Mouse (Mus musculus) stomach, embryonic 14.5 days (tissue): ENCODE data around the gene Sertad1. TPM values are rescaled to one million over a fixed set of nuclear protein-coding genes. Genes with fewer than 3 reads are reported as not detected.

Source experiments
- ATAC-seq: fragments of 200-750 bp; cut with Nextera tagmentation; 2 replicates; pipeline ENCODE4 v1.8.0; 2017; ENCODE audit warnings: low read depth, moderate TSS enrichment; ENCODE audit not compliant: insufficient number of reproducible peaks, insufficient read depth, low FRiP score
- H3K27ac ChIP-seq: fragments of 300-500 bp; sonication (generic); 2 replicates; pipeline ENCODE4 v1.5.1; 2014; ENCODE audit warnings: mild to moderate bottlenecking, low read length, moderate library complexity, mixed read lengths
- H3K27me3 ChIP-seq: fragments of 300-500 bp; sonication (generic); 2 replicates; pipeline ENCODE4 v1.6.1; 2014; ENCODE audit warnings: low read length, control low read depth, mixed read lengths; ENCODE audit not compliant: control insufficient read depth, insufficient read depth
- H3K36me3 ChIP-seq: fragments of 300-500 bp; sonication (generic); 2 replicates; pipeline ENCODE4 v1.6.1; 2014; ENCODE audit warnings: mild to moderate bottlenecking, control low read depth, low read length, moderate library complexity, mixed read lengths; ENCODE audit not compliant: control insufficient read depth, insufficient read depth
- H3K4me1 ChIP-seq: fragments of 300-500 bp; sonication (generic); 2 replicates; pipeline ENCODE4 v1.6.1; 2014; ENCODE audit warnings: low read length, control low read depth, mixed read lengths; ENCODE audit not compliant: control insufficient read depth, insufficient read depth
- H3K4me2 ChIP-seq: fragments of 300-500 bp; sonication (generic); replicated peaks from 2 replicates; pipeline ENCODE4 v1.6.1; 2014; ENCODE audit warnings: low read depth, low read length, control low read depth
- H3K4me3 ChIP-seq: fragments of 300-500 bp; sonication (generic); 2 replicates; pipeline ENCODE4 v1.5.1; 2014; ENCODE audit warnings: low read depth, low read length, control low read depth
- H3K9ac ChIP-seq: fragments of 300-500 bp; sonication (generic); replicated peaks from 2 replicates; pipeline ENCODE4 v1.6.1; 2014; ENCODE audit warnings: low read depth, mild to moderate bottlenecking, control low read depth, low read length, moderate library complexity, mixed read lengths
- H3K9me3 ChIP-seq: fragments of 300-500 bp; sonication (generic); 2 replicates; pipeline ENCODE4 v1.6.1; 2016; ENCODE audit warnings: low read depth, low read length, control low read depth; ENCODE audit not compliant: control insufficient read depth
- WGBS: fragments of 180-500 bp; shearing (Covaris S2); extraction: QIAGEN DNeasy Blood & Tissue Kit; methylation state at CpG from one replicate; pipeline ENCODE4 v1.1.7; 2014; 5-methylcytosine and 5-hydroxymethylcytosine counted together
- polyA plus RNA-seq: library from polyadenylated mRNA; unstranded; fragments of >200 nt; fragmentation: Nextera tagmentation; extraction: Ambion mirVana; gene quantifications from 2 replicates; pipeline ENCODE4 v1.2.1, GENCODE M21; 2014

The Sertad1 gene
- polyA plus RNA-seq, result 33.6 and 35.5 TPM in 2 replicates

DNA sequence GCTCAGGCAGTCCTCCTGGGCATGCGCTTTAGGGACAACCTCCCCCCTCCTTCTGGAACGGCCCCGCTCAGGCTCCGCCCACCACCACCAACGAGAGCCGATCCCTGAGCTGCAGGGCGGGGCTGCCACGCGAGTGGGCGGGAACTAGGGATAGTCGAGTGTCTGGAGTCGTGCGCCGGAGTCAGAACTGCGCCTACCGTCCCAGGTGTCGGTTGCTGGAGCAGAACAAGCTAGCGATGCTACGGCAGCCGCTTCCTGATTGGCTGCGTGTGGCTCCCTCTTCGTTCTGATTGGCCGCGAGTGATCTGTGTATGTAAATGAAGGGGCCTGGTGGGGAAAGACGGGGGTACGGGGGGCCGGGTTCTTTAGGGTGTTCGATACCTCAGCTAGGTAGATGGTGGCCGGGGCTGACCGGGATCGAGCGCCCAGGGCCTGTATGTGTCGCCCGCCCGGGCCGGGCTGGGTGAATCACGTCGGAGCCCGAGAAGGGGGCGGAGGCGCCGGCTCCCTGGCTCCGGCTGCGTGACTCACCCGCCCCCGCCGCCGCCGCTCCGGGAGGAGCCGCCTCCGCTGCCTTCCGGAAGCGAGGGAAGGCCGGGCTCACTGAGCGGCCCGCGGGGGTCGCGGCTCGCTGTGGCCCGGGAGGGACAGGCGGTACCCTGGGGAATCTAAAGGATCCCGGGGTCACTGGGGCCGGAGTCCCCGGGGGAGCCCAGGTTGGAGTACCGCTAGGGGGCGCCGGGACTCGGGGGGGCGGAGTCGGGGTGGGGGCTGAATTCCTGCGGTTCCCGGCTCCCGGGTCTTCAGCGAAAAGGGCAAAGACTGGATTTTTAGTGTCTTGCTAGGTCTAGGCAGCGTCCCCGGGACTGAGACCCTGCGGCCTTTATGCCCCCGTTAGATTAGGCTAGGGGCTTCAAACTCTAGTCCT lies at the start of gene Sertad1:
Gene Sertad1, plus strand, starts transcription at position 141 of the 928 bp plus-strand sequence.
- H3K9me3 ChIP-seq, result no peaks in the 10 kb centered on the region
- H3K9ac ChIP-seq, result peak within 1 kb of the TSS; percentile 76
- H3K27ac ChIP-seq, result peak within 1 kb of the TSS; percentile 98
- peak within 1 kb of the TSS; percentile 65 for H3K4me2 ChIP-seq
- peak within 1 kb of the TSS; percentile 72 for H3K4me3 ChIP-seq
- H3K4me1 ChIP-seq, result peaks cover 18% of the 10 kb centered on the region; the same call in 1 of the 2 replicates
- WGBS, result under 1% methylated on average over 71 of the region's 80 CpGs
- peaks cover 5% of the 10 kb centered on the region; the same call in 1 of the 2 replicates for H3K36me3 ChIP-seq
- peak; percentile 93 for ATAC-seq
- H3K27me3 ChIP-seq, result no peaks in the 10 kb centered on the region

DNA sequence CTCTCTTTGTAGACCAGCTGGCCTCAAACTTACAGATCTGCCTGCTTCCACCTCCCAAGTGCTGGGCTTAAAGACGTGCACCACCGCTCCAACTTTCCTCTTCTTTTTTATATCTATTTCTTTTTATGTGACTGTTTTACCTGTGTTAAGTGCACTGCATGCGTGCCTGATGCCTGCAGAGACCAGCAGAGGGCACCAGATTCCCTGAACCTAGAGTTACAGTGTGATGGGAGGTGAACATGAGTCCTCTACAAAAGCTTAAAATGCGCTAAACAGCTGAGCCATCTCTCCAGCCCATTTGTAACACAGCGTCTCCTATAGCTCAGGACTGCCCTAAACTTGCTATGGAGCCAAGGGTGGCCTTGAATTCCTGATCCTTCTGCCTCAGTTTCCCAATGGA lies 49.2 kb upstream of the Sertad1 start:
- H3K4me2 ChIP-seq, result no peak overlapping the region
- no peak overlapping the region for H3K9ac ChIP-seq
- no peak overlapping the region for H3K4me3 ChIP-seq
- H3K4me1 ChIP-seq, result no peaks in the 10 kb centered on the region
- H3K36me3 ChIP-seq, result no peaks in the 10 kb centered on the region
- 58% methylated on average over 5 of the region's 5 CpGs for WGBS
- H3K27ac ChIP-seq, result no peak overlapping the region
- H3K9me3 ChIP-seq, result no peaks in the 10 kb centered on the region
- no peak for ATAC-seq
- peaks cover 3% of the 10 kb centered on the region; the same call in 1 of the 2 replicates for H3K27me3 ChIP-seq

DNA sequence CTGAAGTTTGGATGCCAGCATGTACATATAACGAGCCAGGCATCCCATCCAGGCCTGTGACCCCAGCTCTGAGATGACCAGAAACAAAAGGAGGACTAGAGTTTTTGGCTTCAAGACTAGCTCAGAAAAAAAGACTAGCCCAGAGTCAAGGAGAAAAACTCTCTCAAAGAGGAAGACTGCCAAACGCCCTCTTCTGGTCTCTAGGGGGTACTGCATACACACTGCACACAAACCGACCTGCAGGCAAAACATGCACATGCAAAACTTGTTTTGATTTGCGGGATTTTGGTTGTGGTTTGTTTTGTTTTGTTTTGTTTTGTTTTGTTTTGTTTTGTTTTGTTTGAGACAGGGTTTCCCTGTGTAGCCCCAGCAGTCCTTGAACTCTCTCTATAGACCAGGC lies 46.7 kb upstream of the Sertad1 start:
- Histone ChIP-seq H3K9ac (no peak overlapping the region), H3K4me1 (no peaks in the 10 kb centered on the region), H3K4me3 (no peak overlapping the region), H3K27me3 (no peaks in the 10 kb centered on the region; the same call in 1 of the 2 replicates), H3K36me3 (no peaks in the 10 kb centered on the region), H3K4me2 (no peak overlapping the region), H3K27ac (no peak overlapping the region), H3K9me3 (no peaks in the 10 kb centered on the region)
- no peak for ATAC-seq
- WGBS, result 79% methylated on average over 4 of the region's 4 CpGs

DNA sequence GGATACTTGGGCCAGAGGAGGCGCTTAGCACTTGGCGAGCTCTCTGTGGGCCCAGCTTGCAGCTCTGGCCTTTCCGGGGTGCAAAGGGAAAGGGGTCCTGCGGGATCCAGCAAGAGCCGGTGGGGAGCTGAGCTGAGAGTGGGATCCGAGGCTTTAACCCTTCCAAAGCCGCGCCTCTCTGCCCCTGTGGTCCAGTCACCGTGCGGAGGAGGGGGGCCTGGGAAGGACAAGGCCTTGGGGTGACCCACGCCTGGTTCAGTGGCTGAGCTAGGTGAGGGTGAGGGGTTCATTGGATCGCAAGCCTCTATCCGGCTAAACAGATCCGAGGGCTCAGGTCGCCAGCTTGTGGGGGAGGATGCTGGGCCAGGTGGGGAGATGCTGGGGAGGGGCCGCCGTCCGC lies 40.7 kb upstream of the Sertad1 start:
- 4% methylated on average over 18 of the region's 18 CpGs for WGBS
- Histone ChIP-seq H3K9me3 (no peaks in the 10 kb centered on the region), H3K36me3 (no peaks in the 10 kb centered on the region), H3K27me3 (0 out of 2 replicates have a peak, but pooled peaks cover 5% of the 10 kb centered on the region), H3K4me2 (peak overlapping the region; percentile 99), H3K27ac (no peak overlapping the region), H3K4me3 (peak overlapping the region; percentile 39), H3K9ac (peak overlapping the region; percentile 48), H3K4me1 (peaks cover 13% of the 10 kb centered on the region; the same call in 1 of the 2 replicates)
- no peak for ATAC-seq

DNA sequence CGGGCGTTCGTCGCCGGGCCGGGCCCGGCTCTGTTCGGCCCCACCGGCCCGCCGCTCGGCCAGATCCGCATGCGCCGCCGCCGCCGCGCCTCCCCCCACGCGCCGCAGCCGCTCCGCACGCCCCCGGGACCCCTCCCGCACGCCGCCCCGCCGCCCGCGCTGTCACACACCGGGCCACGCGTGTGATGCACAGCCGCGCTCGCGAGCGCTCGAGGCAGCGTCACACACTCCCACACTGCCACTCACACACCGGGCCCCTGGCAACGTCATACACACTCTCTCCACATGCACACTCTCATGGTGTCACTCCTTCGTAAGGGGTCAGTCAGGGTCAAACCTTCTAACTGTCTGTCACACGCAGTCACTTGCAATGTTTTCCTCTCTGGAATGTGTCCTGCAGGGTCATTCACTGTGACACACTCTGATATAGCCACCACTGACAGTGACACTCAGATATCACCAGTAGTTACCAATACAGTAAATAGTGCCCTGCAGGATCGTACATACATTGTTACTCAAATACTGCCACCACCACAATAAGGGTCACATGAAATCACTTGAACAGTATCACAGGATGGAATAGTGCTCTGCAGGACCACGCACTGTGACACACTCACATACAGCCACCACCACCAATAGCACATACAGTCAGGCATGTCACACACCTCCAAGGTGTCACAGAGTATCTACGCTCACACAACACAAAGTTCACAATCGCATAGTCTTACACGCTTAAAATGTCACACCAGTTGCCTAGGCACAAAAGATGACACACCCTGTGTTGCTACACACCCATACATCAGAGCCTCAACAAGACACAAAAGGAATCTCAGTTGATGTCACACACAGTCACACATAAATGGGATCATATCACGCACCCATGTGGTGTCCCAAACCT lies 39.9 kb upstream of the Sertad1 start:
- no peak overlapping the region for H3K27ac ChIP-seq
- no peak; the same call in 1 of the 2 replicates for ATAC-seq
- WGBS, result 7% methylated on average over 53 of the region's 53 CpGs
- no peaks in the 10 kb centered on the region for H3K36me3 ChIP-seq
- H3K4me3 ChIP-seq, result peak overlapping the region; percentile 39
- H3K9me3 ChIP-seq, result no peaks in the 10 kb centered on the region
- H3K4me1 ChIP-seq, result peaks cover 13% of the 10 kb centered on the region; the same call in 1 of the 2 replicates
- peak overlapping the region; percentile 48 for H3K9ac ChIP-seq
- H3K4me2 ChIP-seq, result peak overlapping the region; percentile 99
- H3K27me3 ChIP-seq, result 0 out of 2 replicates have a peak, but pooled peaks cover 5% of the 10 kb centered on the region

DNA sequence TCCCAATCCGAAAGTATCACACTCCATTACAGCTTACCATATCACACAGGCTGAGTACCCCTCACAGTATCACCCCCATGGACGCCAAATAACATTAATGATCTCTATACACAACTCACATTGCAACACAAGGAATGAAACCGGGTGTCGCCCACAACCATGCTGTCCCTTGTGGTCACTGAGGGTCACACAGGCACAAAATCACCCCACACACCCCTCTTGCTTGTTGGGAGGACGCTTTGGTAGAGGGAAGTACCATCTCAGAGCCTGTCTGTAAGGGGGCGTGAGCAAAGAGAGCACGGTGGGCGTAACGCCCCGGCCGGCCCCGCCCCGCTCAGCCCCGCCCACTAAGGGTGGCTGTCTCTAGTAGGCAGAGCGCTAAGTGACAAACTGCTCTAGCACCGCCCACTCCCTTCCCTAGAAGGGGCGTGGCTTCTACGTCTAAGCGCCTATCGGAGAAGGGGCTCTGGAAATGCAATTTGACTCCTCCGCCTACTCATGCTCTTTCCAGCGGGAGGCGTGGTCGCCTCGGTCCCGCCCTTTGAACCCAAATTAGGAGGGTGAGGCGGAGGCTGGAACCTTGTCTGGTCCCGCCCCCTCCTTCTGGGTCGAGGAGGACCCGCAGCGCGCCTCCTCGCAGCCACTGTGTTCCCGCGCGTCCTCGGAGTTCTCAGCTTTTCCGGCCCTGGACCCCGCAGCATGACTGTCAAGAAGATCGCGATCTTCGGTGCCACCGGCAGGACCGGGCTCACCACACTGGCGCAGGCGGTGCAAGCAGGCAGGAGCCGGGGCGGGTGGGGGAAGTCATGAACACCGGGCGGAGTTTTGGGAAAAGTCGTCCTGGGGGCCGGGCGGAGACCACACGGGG lies 39.1 kb upstream of the Sertad1 start, which contains the start of the genes Sptbn4 and Blvrb:
Gene Sptbn4, minus strand, starts transcription at position 268 of the 868 bp plus-strand sequence.
Gene Blvrb, plus strand, starts transcription at position 560 of the 868 bp plus-strand sequence.
- Histone ChIP-seq H3K27ac (peak within 1 kb of the TSS; percentile 49), H3K9me3 (no peaks in the 10 kb centered on the region), H3K4me2 (peak within 1 kb of the TSS; percentile 99), H3K4me3 (peak within 1 kb of the TSS; percentile 59), H3K36me3 (no peaks in the 10 kb centered on the region), H3K27me3 (0 out of 2 replicates have a peak, but pooled peaks cover 5% of the 10 kb centered on the region), H3K4me1 (peaks cover 13% of the 10 kb centered on the region; the same call in 1 of the 2 replicates), H3K9ac (peak within 1 kb of the TSS; percentile 57)
- WGBS, result 1% methylated on average over 54 of the region's 54 CpGs
- ATAC-seq, result peak; percentile 92

DNA sequence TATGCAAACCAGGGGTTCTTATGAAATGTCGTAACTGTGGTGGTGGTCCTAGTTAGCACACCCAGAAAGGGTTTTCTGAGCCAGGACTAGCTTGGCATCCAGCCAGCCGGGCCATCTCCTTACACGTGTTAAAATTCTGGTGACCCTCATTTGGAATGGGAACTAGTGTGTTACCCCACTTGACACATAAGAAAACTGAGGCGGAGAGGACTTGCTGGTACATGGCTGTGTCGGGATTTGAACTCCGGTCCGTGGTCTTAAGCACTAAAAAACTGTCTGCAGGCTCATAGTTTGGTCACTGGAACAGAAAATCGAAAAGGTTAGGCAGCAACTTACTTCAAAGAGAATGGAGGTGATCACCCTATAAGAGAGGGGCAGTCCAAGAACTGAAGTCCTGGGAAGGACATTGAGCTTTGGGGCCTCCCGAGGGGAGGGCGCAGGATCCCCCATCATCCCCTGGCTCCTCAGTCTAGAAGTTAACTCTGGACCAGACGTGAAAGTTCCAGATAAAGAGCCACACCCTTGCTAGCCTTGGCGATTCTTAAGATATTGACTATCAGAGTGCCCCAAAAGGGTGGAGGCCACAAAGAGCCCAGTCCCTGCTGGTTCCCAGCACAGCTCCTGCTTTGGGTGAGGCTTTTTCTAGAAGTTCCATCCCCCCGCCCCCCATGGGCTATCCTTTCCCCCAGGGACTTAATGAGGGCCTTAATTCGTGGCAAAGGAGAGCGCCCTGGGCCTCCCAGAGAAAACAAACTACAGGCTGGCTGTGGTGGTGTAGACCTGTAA lies 38.1 kb upstream of the Sertad1 start:
- Histone ChIP-seq H3K4me3 (peak overlapping the region; percentile 59), H3K36me3 (no peaks in the 10 kb centered on the region), H3K27ac (no peak overlapping the region; the same call in 1 of the 2 replicates), H3K27me3 (0 out of 2 replicates have a peak, but pooled peaks cover 5% of the 10 kb centered on the region), H3K4me2 (peak overlapping the region; percentile 93), H3K9me3 (no peaks in the 10 kb centered on the region), H3K4me1 (peaks cover 13% of the 10 kb centered on the region; the same call in 1 of the 2 replicates), H3K9ac (peak overlapping the region; percentile 57)
- WGBS, result 47% methylated on average over 15 of the region's 15 CpGs
- ATAC-seq, result peak; percentile 4; the same call in 1 of the 2 replicates
